Mouse (Mus musculus) liver, embryonic 16.5 days (tissue): ENCODE measurements around the gene Ube4a. TPM values are rescaled to one million over a fixed set of nuclear protein-coding genes. Genes with fewer than 3 reads are reported as not detected.

ENCODE experiments used
- ATAC-seq: fragments of 200-750 bp; cut with Nextera tagmentation; 2 replicates; pipeline ENCODE4 v1.8.0; 2017; ENCODE audit warnings: low read depth, mild to moderate bottlenecking, moderate number of reproducible peaks, moderate library complexity
- H3K27ac ChIP-seq: fragments of 300-500 bp; sonication (generic); 2 replicates; pipeline ENCODE4 v1.5.1; 2014; ENCODE audit warnings: mild to moderate bottlenecking, low read length
- H3K27me3 ChIP-seq: fragments of 300-500 bp; sonication (generic); 2 replicates; pipeline ENCODE4 v1.6.1; 2014; ENCODE audit warnings: low read depth, low read length, mixed read lengths; ENCODE audit not compliant: control insufficient read depth, insufficient read depth
- H3K36me3 ChIP-seq: fragments of 300-500 bp; sonication (generic); 2 replicates; pipeline ENCODE4 v1.6.1; 2014; ENCODE audit warnings: mild to moderate bottlenecking; ENCODE audit not compliant: control insufficient read depth, insufficient read depth
- H3K4me1 ChIP-seq: fragments of 300-500 bp; sonication (generic); 2 replicates; pipeline ENCODE4 v1.6.1; 2014; ENCODE audit warnings: low read depth, low read length, mixed read lengths; ENCODE audit not compliant: control insufficient read depth
- H3K4me2 ChIP-seq: fragments of 300-500 bp; sonication (generic); 2 replicates; pipeline ENCODE4 v1.6.1; 2014; ENCODE audit warnings: low read depth, low read length, mixed read lengths
- H3K4me3 ChIP-seq: fragments of 300-500 bp; sonication (generic); 2 replicates; pipeline ENCODE4 v1.5.1; 2014; ENCODE audit warnings: low read depth, mild to moderate bottlenecking, low read length
- H3K9ac ChIP-seq: fragments of 300-500 bp; sonication (generic); 2 replicates; pipeline ENCODE4 v1.6.1; 2014; ENCODE audit warnings: low read depth, low read length
- H3K9me3 ChIP-seq: fragments of 300-500 bp; sonication (generic); replicated peaks from 2 replicates; pipeline ENCODE4 v1.6.1; 2016; ENCODE audit warnings: low read length; ENCODE audit not compliant: control insufficient read depth
- WGBS: fragments of 180-500 bp; shearing (Covaris S2); extraction: QIAGEN DNeasy Blood & Tissue Kit; methylation state at CpG from one replicate; pipeline ENCODE4 v1.1.7; 2014; ENCODE audit not compliant: insufficient replicate concordance; 5-methylcytosine and 5-hydroxymethylcytosine counted together
- polyA plus RNA-seq: library from polyadenylated mRNA; unstranded; fragments of >200 nt; fragmentation: Nextera tagmentation; extraction: Ambion mirVana; gene quantifications from 2 replicates; pipeline ENCODE4 v1.2.1, GENCODE M21; 2015

Gene Ube4a
- polyA plus RNA-seq, 1 experiment from 2014 or later: 11.5 TPM

DNA sequence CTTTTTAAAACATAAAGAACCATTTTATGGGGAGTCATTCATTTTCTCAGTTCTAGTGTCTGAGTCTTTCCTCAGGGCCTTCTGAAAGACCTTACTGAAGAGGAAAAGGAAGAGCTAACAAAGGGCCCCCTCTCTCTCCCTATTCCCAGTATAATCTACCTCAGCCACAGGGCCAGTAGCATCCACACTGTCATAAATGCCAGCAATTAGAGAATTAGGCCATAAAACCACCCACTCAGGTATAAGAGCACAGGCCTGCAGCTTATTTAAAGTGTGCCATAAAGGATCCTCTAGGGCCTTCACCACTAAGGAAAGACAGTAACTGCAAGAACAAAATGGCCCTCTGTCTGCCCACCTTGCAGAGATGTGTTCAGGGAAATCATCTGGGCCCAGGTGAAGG, 91.2 kb downstream of the Ube4a start:
- Histone ChIP-seq H3K4me2 (no peak overlapping the region), H3K9me3 (no peaks in the 10 kb centered on the region), H3K4me1 (peaks cover 12% of the 10 kb centered on the region), H3K9ac (no peak overlapping the region), H3K4me3 (no peak overlapping the region), H3K27me3 (no peaks in the 10 kb centered on the region), H3K27ac (no peak overlapping the region), H3K36me3 (no peaks in the 10 kb centered on the region)
- no peak for ATAC-seq

DNA sequence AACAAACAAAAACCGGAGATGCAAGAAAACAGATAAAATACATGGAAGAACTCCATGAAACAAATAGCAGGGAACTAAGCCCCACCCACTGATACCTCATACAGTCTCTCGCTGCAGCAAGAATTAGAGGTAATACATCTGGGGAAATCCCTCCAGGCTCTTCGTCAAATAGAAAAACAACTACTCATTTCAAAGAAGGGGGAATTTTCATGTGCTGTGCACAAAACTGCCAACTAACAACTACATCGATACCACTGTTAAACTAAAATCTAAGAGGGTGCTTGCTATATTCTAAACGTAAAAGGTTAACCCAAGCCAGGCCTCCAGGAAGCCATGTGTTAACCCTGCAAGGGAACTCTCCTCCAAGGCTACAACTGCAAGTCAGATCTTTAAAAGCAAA, 91.7 kb downstream of the Ube4a start:
- ATAC-seq: no peak
- Histone ChIP-seq H3K4me1 (peaks cover 7% of the 10 kb centered on the region), H3K4me2 (no peak overlapping the region), H3K9ac (no peak overlapping the region), H3K27me3 (no peaks in the 10 kb centered on the region), H3K27ac (no peak overlapping the region), H3K4me3 (no peak overlapping the region), H3K36me3 (no peaks in the 10 kb centered on the region), H3K9me3 (no peaks in the 10 kb centered on the region)
- 62% methylated on average over 5 of the region's 5 CpGs for WGBS

Other genes with a start within 250 kb of the Ube4a start
- gene Phldb1, start 230.4 kb downstream of the Ube4a start, polyA plus RNA-seq: 2.2 and 2.3 TPM in 2 replicates
- 92.8 and 95.6 TPM in 2 replicates for gene Arcn1, start 197.8 kb downstream of the Ube4a start, polyA plus RNA-seq
- gene Ift46, start 197.7 kb downstream of the Ube4a start, polyA plus RNA-seq: 20.6 and 21.0 TPM in 2 replicates
- 3.9 and 6.1 TPM in 2 replicates for gene Tmem25, start 166.3 kb downstream of the Ube4a start, polyA plus RNA-seq
- gene Ttc36, start 162.5 kb downstream of the Ube4a start, polyA plus RNA-seq: 166 and 200 TPM in 2 replicates
- gene Kmt2a, start 84.3 kb downstream of the Ube4a start, polyA plus RNA-seq: 2.6 and 3.0 TPM in 2 replicates
- gene Atp5l, start 44.9 kb downstream of the Ube4a start, polyA plus RNA-seq: 467 and 488 TPM in 2 replicates
- gene Cd3g, start 14.8 kb upstream of the Ube4a start, polyA plus RNA-seq: 0.32 and 0.58 TPM in 2 replicates
- gene Cd3d, start 16.2 kb upstream of the Ube4a start, polyA plus RNA-seq: 0.13 and 0.52 TPM in 2 replicates
- gene Cd3e, start 44.0 kb upstream of the Ube4a start, polyA plus RNA-seq: not detected in 2 replicates
- 10.6 and 12.5 TPM in 2 replicates for gene Mpzl2, start 74.2 kb upstream of the Ube4a start, polyA plus RNA-seq
- 0.90 and 1.1 TPM in 2 replicates for gene Mpzl3, start 89.6 kb upstream of the Ube4a start, polyA plus RNA-seq
- gene Jaml, start 113.6 kb upstream of the Ube4a start, polyA plus RNA-seq: 0.47 and 1.2 TPM in 2 replicates
- gene Scn2b, start 152.2 kb upstream of the Ube4a start, polyA plus RNA-seq: 0.20 TPM in 2 replicates
- gene Scn4b, start 172.8 kb upstream of the Ube4a start, polyA plus RNA-seq: 0.15 and 0.37 TPM in 2 replicates
- 0.05 and 0.09 TPM in 2 replicates for gene BC049352, start 216.4 kb upstream of the Ube4a start, polyA plus RNA-seq
- gene Tmprss4, start 238.5 kb upstream of the Ube4a start, polyA plus RNA-seq: 0.06 and 0.37 TPM in 2 replicates